Mouse (Mus musculus) mouse embryonic stem cell (cell line): Measurements from ENCODE around the gene Nlrp10.

Experiments
- in situ Hi-C, 2 experiments: fragments of 300-500 bp; cut with MboI; formaldehyde crosslinking; loops; 1 replicate in 1 of 2; 3 replicates in 1 of 2; pipeline ENCODE4 v1.14.3; 2019 to 2020; ENCODE audit warnings: low sequenced_read_pairs in 2 of 2, low pct_unique_long_range_greater_than_20kb in 1 of 2, mixed read lengths in 1 of 2; ENCODE audit not compliant: unreplicated experiment in 1 of 2

Gene Nlrp10

GRCm38 (mm10) chr7:108928280-108929188 lies 1.4 kb downstream of the Nlrp10 start:
- in situ Hi-C loops = no loop called here

DNA sequence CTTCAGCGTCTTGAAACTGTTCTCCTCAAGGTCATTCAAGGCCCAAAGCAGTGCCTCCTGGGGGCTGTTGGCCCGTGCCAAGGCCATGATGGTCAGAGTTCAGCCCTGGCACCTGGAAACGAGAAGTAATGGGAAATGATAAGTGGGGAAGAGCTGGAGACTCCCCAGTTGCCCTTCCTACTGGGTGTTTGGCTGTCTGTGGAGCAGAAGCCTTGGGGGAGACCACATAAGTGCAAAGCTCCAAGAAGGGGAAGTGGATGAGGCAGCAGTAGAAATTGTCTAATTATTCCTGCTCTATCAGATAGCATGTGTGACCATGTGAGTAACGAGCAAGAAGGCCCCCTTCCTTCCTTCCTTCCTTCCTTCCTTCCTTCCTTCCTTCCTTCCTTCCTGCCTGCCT lies 2.9 kb downstream of the Nlrp10 start:
- in situ Hi-C loops = no loop called here

DNA sequence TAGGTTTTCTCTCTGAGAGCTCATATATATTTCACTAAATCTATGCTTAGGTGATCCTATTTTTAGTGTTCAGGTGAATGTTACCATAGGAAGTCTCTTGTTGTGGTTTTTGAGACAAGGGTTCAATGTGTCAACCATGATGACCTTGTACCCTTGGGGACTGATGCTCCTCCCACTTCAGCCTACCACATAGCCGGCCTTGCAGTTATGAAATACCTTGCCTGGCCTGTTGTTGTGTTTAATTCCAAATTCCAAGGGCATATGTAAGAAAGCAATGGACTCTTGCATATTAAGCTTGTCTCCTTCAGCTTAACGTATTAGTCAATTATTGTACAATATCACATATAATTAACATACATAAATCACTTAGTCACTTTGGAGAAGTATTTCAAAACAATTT lies 26.0 kb downstream of the Nlrp10 start:
- in situ Hi-C loops = no loop called here

- in situ Hi-C loops = no loop called here
These were observed 35.7 kb downstream of the Nlrp10 start, which contains the start of gene Olfr519 for GRCm38 (mm10) chr7:108894320-108894719. Gene Olfr519, minus strand, starts transcription at chr7:108894420.

- in situ Hi-C loops = no loop called here
These were observed 45.1 kb downstream of the Nlrp10 start, which contains the start of gene Olfr518 for GRCm38 (mm10) chr7:108884906-108885305. Gene Olfr518, minus strand, starts transcription at chr7:108885006.

- in situ Hi-C loops = no loop called here
These were observed 57.7 kb downstream of the Nlrp10 start, which contains the start of gene Olfr517 for GRCm38 (mm10) chr7:108872279-108872678. Gene Olfr517, minus strand, starts transcription at chr7:108872379.
